Mouse (Mus musculus): ENCODE data around the gene Wdr3.

- TF ChIP-seq CTCF (IDR thresholded peaks at IDR 0.05; ENCODE audit: low read depth, low read length), result no peak
- no peak for TF ChIP-seq GATA1 (IDR thresholded peaks at IDR 0.05; ENCODE audit: borderline replicate concordance, low read length)
- no peak for TF ChIP-seq TAL1 (conservative IDR thresholded peaks at IDR 0.05; ENCODE audit: low read depth, low read length)
- no peak for TF ChIP-seq POLR2AphosphoS5 (IDR thresholded peaks at IDR 0.05; ENCODE audit: insufficient replicate concordance, low read depth, low read length)
Observed at GRCm38 (mm10) chr3:100180471-100180870, 18.3 kb upstream of the Wdr3 start.
